Mouse (Mus musculus) cerebellum, adult 2 months (tissue): ENCODE data around the gene Ppip5k2.

Experiments
- CTCF ChIP-seq: fragments of 200-500 bp; IDR thresholded peaks from 2 replicates; pipeline ENCODE4 v1.5.1; 2011; ENCODE audit warnings: low read depth, mild to moderate bottlenecking, control low read depth, low read length, moderate library complexity, borderline replicate concordance; ENCODE audit not compliant: insufficient read depth
- POLR2A ChIP-seq: fragments of 200-500 bp; IDR thresholded peaks from 2 replicates; pipeline ENCODE4 v1.6.1; 2011; ENCODE audit warnings: low read length, control low read depth, borderline replicate concordance; ENCODE audit not compliant: insufficient read depth

DNA sequence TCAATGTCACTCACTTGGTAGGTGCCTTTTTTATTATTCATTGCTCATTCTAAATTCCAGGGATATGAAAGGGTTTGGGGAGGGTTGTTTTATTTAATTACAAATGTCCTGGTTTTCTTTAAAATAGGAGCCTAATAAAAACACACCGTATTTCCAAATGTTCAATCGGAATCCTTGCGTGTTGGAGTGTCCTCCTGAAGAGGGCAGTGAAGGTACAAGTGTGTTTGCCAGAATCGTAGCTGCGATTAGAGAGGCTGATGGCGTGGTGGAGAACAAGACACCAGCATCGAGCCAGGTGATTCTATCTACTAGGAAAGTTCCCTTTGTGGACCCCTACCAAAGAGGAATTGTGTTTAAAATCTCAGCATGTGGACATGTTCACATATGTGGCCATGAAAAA is 14.7 kb upstream of the Ppip5k2 start:
- no peak for TF ChIP-seq CTCF
- TF ChIP-seq POLR2A: no peak
